In the genomic region with DNA sequence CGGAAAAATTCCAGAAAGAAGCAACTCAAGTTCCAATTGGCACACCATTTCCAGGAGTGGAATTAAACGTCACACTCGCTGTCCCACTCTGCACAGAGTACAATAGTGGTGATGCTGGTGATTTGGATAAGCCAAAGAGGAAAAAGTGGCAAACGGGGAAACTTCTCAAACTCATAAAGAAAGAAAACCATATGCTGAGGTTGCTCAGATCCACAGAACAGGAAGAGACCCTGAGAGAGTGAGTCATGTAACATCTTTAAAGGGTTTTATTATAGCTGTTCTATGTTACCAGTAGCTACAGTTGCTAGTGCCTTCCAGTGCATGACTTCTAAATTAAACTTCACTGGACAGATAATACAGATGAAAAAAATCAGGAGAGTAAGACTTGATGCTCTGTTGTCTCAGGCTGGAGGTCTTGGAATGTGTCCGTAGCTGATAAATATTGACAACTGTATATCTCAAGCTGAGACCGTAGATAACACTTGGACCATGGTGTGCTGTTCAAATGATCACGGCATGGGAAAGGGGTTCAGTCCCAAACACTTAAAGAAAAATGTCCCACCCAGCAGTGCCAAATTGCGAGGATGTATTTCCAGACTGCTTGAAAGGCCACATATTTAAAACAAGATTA, we compare ENCODE assay signal across 16 mouse cellular contexts.
DNase-seq lines count a peak whose midpoint lies in the region; ATAC-seq and TF ChIP-seq lines count a peak whose summit lies in the region.
"Had no signal": no experiment of that assay in that cellular context is flagged by ENCODE, and none has a peak within 500 bp of the region (broad histone marks: within the 10 kb centered on the region; RNA-seq: fewer than 3 reads in every experiment).

No protein-coding gene starts in this region.

- no peak for TF ChIP-seq POLR2A in kidney, adult 2 months (IDR thresholded peaks at IDR 0.05; ENCODE audit: low read depth, low read length)
- no peak for TF ChIP-seq POLR2A in myocyte (IDR thresholded peaks at IDR 0.05; ENCODE audit: insufficient read length, low read depth)

- no peak overlapping the region for H3K4me2 ChIP-seq in kidney, postnatal 0 days (ENCODE audit: low read length)
- H3K4me2 ChIP-seq in liver, embryonic 13.5 days: peak overlapping the region; percentile 42
- H3K4me2 ChIP-seq in myocyte (ENCODE audit: low read depth): peak overlapping the region; percentile 38
- H3K4me2 ChIP-seq: embryonic facial prominence, embryonic 12.5 days; heart, embryonic 13.5 days; hindbrain, embryonic 15.5 days; midbrain, embryonic 11.5 days; neural tube, embryonic 13.5 days had no signal

- WGBS in kidney, postnatal 0 days: 85% methylated on average over 8 of the region's 8 CpGs
- WGBS in kidney, adult 2 months: 91% methylated on average over 8 of the region's 8 CpGs
- WGBS in liver, embryonic 13.5 days (ENCODE audit: insufficient replicate concordance): 40% methylated on average over 8 of the region's 8 CpGs

- no peak overlapping the region for H3K27ac ChIP-seq in kidney, postnatal 0 days
- H3K27ac ChIP-seq in kidney, adult 2 months (ENCODE audit: insufficient read depth, low read depth, low read length): no peak overlapping the region
- H3K27ac ChIP-seq in liver, embryonic 13.5 days: peak overlapping the region; percentile 62
- H3K27ac ChIP-seq: embryonic facial prominence, embryonic 12.5 days; heart, embryonic 13.5 days; hindbrain, embryonic 15.5 days; neural tube, embryonic 13.5 days had no signal

- TF ChIP-seq CTCF in kidney, postnatal 0 days (IDR thresholded peaks at IDR 0.05; ENCODE audit: low read depth): no peak
- TF ChIP-seq CTCF in kidney, adult 2 months (conservative IDR thresholded peaks at IDR 0.05; ENCODE audit: insufficient read depth, insufficient read length, low read depth, low read length): no peak

- H3ac ChIP-seq in myocyte (ENCODE audit: control insufficient read depth, insufficient read length): no peak overlapping the region

- intact Hi-C loops in heart, postnatal 25 days (cut with DNase I): no loop called here

- no peaks in the 10 kb centered on the region for H3K79me2 ChIP-seq in myocyte (ENCODE audit: control insufficient read depth, insufficient read depth)

- ATAC-seq in kidney, postnatal 0 days (replicated peaks; ENCODE audit: low FRiP score, low read depth): no peak
- ATAC-seq in liver, embryonic 13.5 days (ENCODE audit: low read depth): peak; percentile 90
- ATAC-seq: intestine, postnatal 0 days had no signal

- no peaks in the 10 kb centered on the region for H3K4me1 ChIP-seq in kidney, postnatal 0 days (replicated peaks; ENCODE audit: insufficient read depth, low read length)
- no peaks in the 10 kb centered on the region for H3K4me1 ChIP-seq in kidney, adult 2 months (ENCODE audit: control insufficient read depth, insufficient read depth, low read length)
- H3K4me1 ChIP-seq in liver, embryonic 13.5 days (replicated peaks): peaks cover 42% of the 10 kb centered on the region
- H3K4me1 ChIP-seq: embryonic facial prominence, embryonic 12.5 days; hindbrain, embryonic 15.5 days had no signal

- H3K27me3 ChIP-seq in kidney, postnatal 0 days (ENCODE audit: insufficient read depth, low read length): no peaks in the 10 kb centered on the region
- H3K27me3 ChIP-seq in kidney, adult 2 months (replicated peaks; ENCODE audit: control insufficient read depth, insufficient read depth, low read length): no peaks in the 10 kb centered on the region
- H3K27me3 ChIP-seq in liver, embryonic 13.5 days: no peaks in the 10 kb centered on the region
- no peaks in the 10 kb centered on the region for H3K27me3 ChIP-seq in myocyte (ENCODE audit: control insufficient read depth, insufficient read depth, insufficient read length)
- H3K27me3 ChIP-seq: embryonic facial prominence, embryonic 12.5 days; heart, embryonic 13.5 days; hindbrain, embryonic 15.5 days; neural tube, embryonic 13.5 days had no signal

- no peaks in the 10 kb centered on the region for H3K36me3 ChIP-seq in kidney, postnatal 0 days (ENCODE audit: insufficient read depth, low read length)
- no peaks in the 10 kb centered on the region for H3K36me3 ChIP-seq in kidney, adult 2 months (ENCODE audit: control insufficient read depth, insufficient read depth, low read length)
- H3K36me3 ChIP-seq in liver, embryonic 13.5 days: no peaks in the 10 kb centered on the region
- H3K36me3 ChIP-seq in myocyte (ENCODE audit: control insufficient read depth, insufficient read depth): no peaks in the 10 kb centered on the region
- H3K36me3 ChIP-seq: embryonic facial prominence, embryonic 12.5 days; heart, embryonic 13.5 days; hindbrain, embryonic 15.5 days; neural tube, embryonic 13.5 days had no signal

- no peaks in the 10 kb centered on the region for H3K9me3 ChIP-seq in kidney, postnatal 0 days (replicated peaks; ENCODE audit: low read length)
- H3K9me3 ChIP-seq in liver, embryonic 13.5 days (replicated peaks): no peaks in the 10 kb centered on the region
- H3K9me3 ChIP-seq: embryonic facial prominence, embryonic 12.5 days; heart, embryonic 13.5 days; hindbrain, embryonic 15.5 days; neural tube, embryonic 13.5 days had no signal

- no peak overlapping the region for H3K4me3 ChIP-seq in kidney, postnatal 0 days (replicated peaks; ENCODE audit: low read depth, low read length)
- no peak overlapping the region for H3K4me3 ChIP-seq in kidney, adult 2 months (ENCODE audit: insufficient read depth, low read depth, low read length)
- no peak overlapping the region for H3K4me3 ChIP-seq in liver, embryonic 13.5 days (replicated peaks)
- H3K4me3 ChIP-seq in myocyte: no peak overlapping the region
- H3K4me3 ChIP-seq: embryonic facial prominence, embryonic 12.5 days; heart, embryonic 13.5 days; hindbrain, embryonic 15.5 days; neural tube, embryonic 13.5 days had no signal

- peak; percentile 19 for DNase-seq in kidney, postnatal 0 days (ENCODE audit: low spot score)
- no peak for DNase-seq in kidney, adult 2 months
- peak; percentile 62 for DNase-seq in c-Kit-positive CD71-positive TER-119-positive erythroid progenitor cells, embryonic 14.5 days (ENCODE audit: low spot score)
- no peak for DNase-seq in liver, embryonic 13.5 days
- no peak for DNase-seq in heart, postnatal 25 days (ENCODE audit: low spot score)
- no peak for DNase-seq in layer of hippocampus, adult 9-11 months
- DNase-seq: lung, postnatal 36 days; thymus, postnatal 14 days had no signal

- H3K9ac ChIP-seq in kidney, postnatal 0 days (ENCODE audit: low read depth, low read length): no peak overlapping the region
- H3K9ac ChIP-seq in liver, embryonic 13.5 days: no peak overlapping the region
- H3K9ac ChIP-seq: embryonic facial prominence, embryonic 12.5 days; forebrain, postnatal 0 days; heart, embryonic 13.5 days; hindbrain, embryonic 15.5 days; neural tube, embryonic 13.5 days had no signal

TF ChIP-seq in myocyte, 11 proteins besides CTCF, POLR2A, EP300 and RAD21:
- TF ChIP-seq MAX (IDR thresholded peaks at IDR 0.05; ENCODE audit: low read depth) (no peak), SRF (IDR thresholded peaks at IDR 0.05; ENCODE audit: control insufficient read depth, insufficient read length, low read depth) (no peak), MYOG (IDR thresholded peaks at IDR 0.05; ENCODE audit: control insufficient read depth in 1 of 3, insufficient read depth in 1 of 3, insufficient read length in 2 of 3, low read depth in 2 of 3) (no peak), TCF12 (IDR thresholded peaks at IDR 0.05; ENCODE audit: insufficient read depth, poor library complexity, severe bottlenecking) (no peak), TCF3 (IDR thresholded peaks at IDR 0.05; ENCODE audit: insufficient read length, low read depth) (no peak), REST (IDR thresholded peaks at IDR 0.05; ENCODE audit: insufficient read depth, insufficient read length) (no peak), USF1 (IDR thresholded peaks at IDR 0.05; ENCODE audit: low read depth) (no peak), MYOD1 (IDR thresholded peaks at IDR 0.05; ENCODE audit: control insufficient read depth in 1 of 3, insufficient read length in 2 of 3, low read depth in 2 of 3) (no peak), CEBPB (IDR thresholded peaks at IDR 0.05; ENCODE audit: insufficient read depth, poor library complexity, severe bottlenecking) (no peak), E2F4 (IDR thresholded peaks at IDR 0.05; ENCODE audit: insufficient read depth) (no peak), POLR2AphosphoS2 (IDR thresholded peaks at IDR 0.05; ENCODE audit: insufficient read length, low read depth) (no peak)

Comparison
In these comparisons a context has a peak if more than half of its experiments do, and no peak if none do; other contexts are left out.
1. DNase-seq: peak in kidney, postnatal 0 days (single experiment) and c-Kit-positive CD71-positive TER-119-positive erythroid progenitor cells, embryonic 14.5 days (single experiment); none in kidney, adult 2 months (single experiment), liver, embryonic 13.5 days (single experiment), heart, postnatal 25 days (single experiment) and layer of hippocampus, adult 9-11 months (single experiment).